Mouse (Mus musculus) bone marrow macrophage, adult 2 months (primary cell): ENCODE results near the gene Xpo5.

Experiments used
- CTCF ChIP-seq: IDR thresholded peaks from 2 replicates; pipeline ENCODE4 v1.5.1; 2012; ENCODE audit warnings: low read depth, mild to moderate bottlenecking, low read length, moderate library complexity
- POLR2A ChIP-seq: IDR thresholded peaks from 2 replicates; pipeline ENCODE4 v1.6.1; 2012; ENCODE audit warnings: mild to moderate bottlenecking, low read depth, low read length, borderline replicate concordance

- TF ChIP-seq POLR2A, result no peak
- no peak for TF ChIP-seq CTCF
These were observed 8.0 kb downstream of the Xpo5 start for GRCm38 (mm10) chr17:46210550-46210949.
